Comparison of ENCODE assay signal across 8 mouse cellular contexts in the genomic region with DNA sequence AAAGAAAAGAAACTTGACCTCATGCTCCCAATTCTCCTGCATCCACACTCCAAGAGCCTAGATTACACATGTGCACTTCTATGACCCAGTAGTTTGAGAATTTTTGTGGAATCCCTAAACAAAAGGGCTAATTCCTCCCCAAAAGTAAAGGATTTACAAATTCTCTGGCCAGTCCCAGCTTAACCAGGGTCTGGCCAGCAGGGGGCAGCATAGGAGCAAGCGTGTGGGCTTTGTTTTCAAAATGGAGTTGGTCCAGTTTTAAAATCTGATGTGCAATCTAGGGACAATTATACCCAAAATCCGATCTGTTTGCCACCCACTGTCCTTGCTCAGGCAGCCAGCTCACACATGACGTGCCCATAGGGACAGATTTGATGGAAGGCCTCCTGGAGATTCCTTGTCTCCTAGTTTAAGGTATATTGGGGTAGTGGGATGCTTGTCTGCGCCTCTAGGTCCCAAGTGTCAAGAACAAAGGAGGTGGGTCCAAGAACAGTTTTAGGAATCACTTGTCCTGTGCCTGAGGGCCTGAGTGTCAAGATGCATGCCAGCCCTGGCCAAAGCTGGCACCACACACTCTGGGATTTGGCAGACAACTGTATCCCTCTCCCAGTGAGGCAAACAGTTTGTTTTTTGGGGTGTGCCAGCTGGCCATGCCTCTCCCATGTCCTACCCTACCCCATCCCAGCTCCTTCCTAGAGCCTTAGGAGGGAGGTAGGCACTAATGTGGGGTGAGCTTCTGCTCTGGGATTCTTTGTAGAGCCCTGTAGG. TPM values are rescaled to one million over a fixed set of nuclear protein-coding genes. Genes with fewer than 3 reads are reported as not detected.
DNase-seq lines count a peak whose midpoint lies in the region; TF ChIP-seq lines count a peak whose summit lies in the region.

No protein-coding gene starts in this region.

- no peak overlapping the region for H3K4me3 ChIP-seq in gastrocnemius, adult 2 months
- H3K4me3 ChIP-seq in lung, adult 2 months (replicated peaks; ENCODE audit: extremely low read depth, low read depth, low read length), result no peak overlapping the region

- H3K36me3 ChIP-seq in splenic B cell, adult 2 months (ENCODE audit: control insufficient read depth, insufficient read depth, low read length, poor library complexity, severe bottlenecking), result no peaks in the 10 kb centered on the region

- 38% methylated on average over 4 of the region's 4 CpGs for WGBS in lung, adult 2 months

- peaks cover 2% of the 10 kb centered on the region; the same call in 1 of the 2 replicates for H3K4me1 ChIP-seq in lung, adult 2 months (ENCODE audit: control insufficient read depth, insufficient read depth, low read length)

- peak; percentile 79 for DNase-seq in gastrocnemius, adult 2 months
- no peak for DNase-seq in gastrocnemius, postnatal 25 days
- DNase-seq in right cerebral cortex, adult 2 months (ENCODE audit: low spot score in 2 of 2), result peak; percentile 52 to 79
- DNase-seq in right cerebral cortex, postnatal 25 days, result no peak
- peak; percentile 63 to 78 for DNase-seq in cerebellum, adult 18-20 months
- peak; percentile 57 to 66 for DNase-seq in gastrocnemius, postnatal 36 days
- peak; percentile 66 for DNase-seq in lung, adult 2 months
- peak; percentile 79 for DNase-seq in splenic B cell, adult 2 months (ENCODE audit: low read depth, low spot score)

- H3K27ac ChIP-seq in gastrocnemius, adult 2 months, result no peak overlapping the region

- intact Hi-C loops in gastrocnemius, adult 2 months (cut with DNase I), result no loop called here
- intact Hi-C loops in gastrocnemius, postnatal 36 days (cut with DNase I), result no loop called here

- peak; percentile 87 for TF ChIP-seq CTCF in gastrocnemius, adult 2 months (IDR thresholded peaks at IDR 0.05)
- peak; percentile 79 for TF ChIP-seq CTCF in lung, adult 2 months (IDR thresholded peaks at IDR 0.05; ENCODE audit: insufficient read depth, low read length)

- no peak for TF ChIP-seq POLR2A in lung, adult 2 months (IDR thresholded peaks at IDR 0.05; ENCODE audit: borderline replicate concordance, extremely low read depth, low read depth, low read length)

- H3K27me3 ChIP-seq in splenic B cell, adult 2 months (ENCODE audit: control insufficient read depth, insufficient read depth, low read length, poor library complexity, severe bottlenecking), result no peaks in the 10 kb centered on the region

RNA-seq across cellular contexts. Expression of a gene that starts 12.4 kb away (rescaled TPM):
- 1 to 10 TPM; 7.1 to 9.2 TPM for total RNA-seq in gastrocnemius, adult 2 months (2021)
- total RNA-seq in gastrocnemius, postnatal 25 days (2021), result 10 to 100 TPM in 1 of 2 experiments, 1 to 10 TPM in 1; 8.4 to 10.5 TPM
- total RNA-seq in gastrocnemius, postnatal 36 days (2021), result 10 to 100 TPM; 10.1 to 16.2 TPM
- polyA plus RNA-seq in lung, adult 2 months (2012; rRNA removed), result 55.4 and 64.1 TPM in 2 replicates

RNA-seq across cellular contexts. Expression of a gene that starts 27.4 kb away (rescaled TPM):
- total RNA-seq in gastrocnemius, adult 2 months (2021), result 10 to 100 TPM; 20.0 to 21.3 TPM
- total RNA-seq in gastrocnemius, postnatal 25 days (2021), result 10 to 100 TPM; 18.3 to 20.4 TPM
- total RNA-seq in gastrocnemius, postnatal 36 days (2021), result 10 to 100 TPM; 20.1 to 21.3 TPM
- polyA plus RNA-seq in lung, adult 2 months (2012; rRNA removed), result 68.4 and 69.0 TPM in 2 replicates

RNA-seq across cellular contexts. Expression of a gene that starts 30.7 kb away (rescaled TPM):
- not detected for total RNA-seq in gastrocnemius, adult 2 months (2021)
- not detected for total RNA-seq in gastrocnemius, postnatal 25 days (2021)
- total RNA-seq in gastrocnemius, postnatal 36 days (2021), result under 1 TPM in 1 of 2 experiments, not detected in 1; 0.10 TPM
- 0.62 TPM in 1 of 2 replicates, not detected in the other for polyA plus RNA-seq in lung, adult 2 months (2012; rRNA removed)

RNA-seq across cellular contexts. Expression of a gene that starts 32.9 kb away (rescaled TPM):
- 1 to 10 TPM; 1.6 to 2.7 TPM for total RNA-seq in gastrocnemius, adult 2 months (2021)
- 1 to 10 TPM; 2.5 to 2.6 TPM for total RNA-seq in gastrocnemius, postnatal 25 days (2021)
- total RNA-seq in gastrocnemius, postnatal 36 days (2021), result 1 to 10 TPM; 1.3 to 1.9 TPM
- polyA plus RNA-seq in lung, adult 2 months (2012; rRNA removed), result 8.4 and 10.4 TPM in 2 replicates

RNA-seq across cellular contexts. Expression of a gene that starts 54.3 kb away (rescaled TPM):
- 1 to 10 TPM in 1 of 2 experiments, under 1 TPM in 1; 0.81 to 2.0 TPM for total RNA-seq in gastrocnemius, adult 2 months (2021)
- total RNA-seq in gastrocnemius, postnatal 25 days (2021), result 1 to 10 TPM; 3.1 to 4.2 TPM
- total RNA-seq in gastrocnemius, postnatal 36 days (2021), result 1 to 10 TPM; 2.4 to 4.1 TPM
- polyA plus RNA-seq in lung, adult 2 months (2012; rRNA removed), result 1.4 and 1.6 TPM in 2 replicates

Comparison
In these comparisons a context has a peak if more than half of its experiments do, and no peak if none do; other contexts are left out.
1. DNase-seq: peak in gastrocnemius, adult 2 months (single experiment), right cerebral cortex, adult 2 months (2 of 2), cerebellum, adult 18-20 months (2 of 2), gastrocnemius, postnatal 36 days (2 of 2), lung, adult 2 months (single experiment) and splenic B cell, adult 2 months (single experiment); none in gastrocnemius, postnatal 25 days (single experiment) and right cerebral cortex, postnatal 25 days (single experiment).